Mouse (Mus musculus) megakaryocyte progenitor cell, adult 5-6 weeks (primary cell): Measurements from ENCODE around the gene Ncbp1. TPM values are rescaled to one million over a fixed set of nuclear protein-coding genes. Genes with fewer than 3 reads are reported as not detected.

Source experiments
- ATAC-seq: replicated peaks from 2 replicates; pipeline ENCODE4 v1.8.0; 2016; ENCODE audit warnings: mild to moderate bottlenecking, moderate TSS enrichment, inconsistent platforms; ENCODE audit not compliant: poor library complexity
- total RNA-seq, 2 experiments: library from RNA; stranded (forward) in 1 of 2; stranded (reverse) in 1 of 2; fragments of 157-497, 149-512 nt in 1 of 2; fragments of 200-1000 nt in 1 of 2; gene quantifications; 2 replicates each; pipeline versions ENCODE4 v1.2.3 to v1.2.4; 2015 to 2017

The Ncbp1 gene
- total RNA-seq, 2 experiments from 2014 or later = 81.5 to 108 TPM

DNA sequence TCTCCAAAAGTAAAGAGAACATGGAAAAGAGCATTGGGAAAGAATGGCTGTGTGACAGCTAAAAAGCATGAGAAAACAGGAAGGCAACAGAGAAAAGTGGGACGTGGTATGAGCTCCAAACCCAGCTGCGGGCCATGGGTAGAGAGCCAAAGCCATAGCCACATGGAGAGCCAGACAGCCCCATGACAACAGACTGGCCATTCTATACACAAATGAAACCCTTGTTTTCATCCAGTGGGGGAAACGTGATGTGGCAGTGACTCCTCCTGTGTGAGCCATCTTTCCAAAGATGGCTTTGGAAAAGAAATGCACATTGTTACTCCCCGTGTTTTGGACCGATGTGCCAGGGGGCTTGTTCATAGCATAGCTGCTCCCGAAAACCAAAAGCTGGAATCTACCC is 58.1 kb downstream of the Ncbp1 start:
- ATAC-seq = 0 out of 2 replicates have a peak, but pooled peaks have one; percentile 9

GRCm38 (mm10) chr4:46198064-46198463 is 59.7 kb downstream of the Ncbp1 start:
- ATAC-seq = no peak

DNA sequence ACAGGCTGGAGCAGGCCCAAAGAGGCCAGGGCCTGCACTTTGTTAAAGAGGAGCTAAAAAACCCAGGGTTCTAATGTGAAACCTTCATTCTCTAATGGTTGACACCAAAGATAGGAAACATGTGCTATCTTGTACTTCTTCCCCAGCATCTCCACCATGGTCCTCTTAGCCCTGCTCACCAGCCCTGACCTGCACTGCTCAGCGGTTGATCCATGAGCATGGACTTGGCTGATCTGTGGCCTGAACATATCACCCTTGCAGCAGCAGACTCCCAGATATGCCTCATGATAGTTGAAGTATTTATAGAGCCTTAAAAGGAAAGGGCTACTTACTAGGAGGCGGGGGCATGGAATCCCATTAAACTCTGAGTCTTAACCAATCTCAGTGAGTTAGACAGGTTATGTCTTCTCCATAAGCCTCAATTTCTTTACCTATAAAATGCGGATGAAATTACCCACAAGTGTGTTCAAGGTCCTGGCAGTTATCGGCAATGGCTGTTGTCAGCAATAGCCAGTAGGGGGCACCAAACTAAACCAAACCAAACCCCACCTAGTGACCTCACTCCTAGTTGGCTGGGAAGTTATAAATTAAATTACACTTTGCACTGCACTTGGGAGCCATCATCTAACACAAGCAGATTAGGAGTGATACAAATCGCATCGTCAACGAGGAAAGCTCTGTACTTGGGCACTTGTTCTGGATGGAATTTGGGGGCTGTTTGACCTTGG is 63.6 kb downstream of the Ncbp1 start:
- peak; percentile 92 for ATAC-seq

- no peak for ATAC-seq
These were observed 64.2 kb downstream of the Ncbp1 start for GRCm38 (mm10) chr4:46202562-46203126.

GRCm38 (mm10) chr4:46221090-46221489 is 82.7 kb downstream of the Ncbp1 start:
- ATAC-seq = no peak

Other genes with a start within 250 kb of the Ncbp1 start
- 0.22 and 1.1 TPM in 2 replicates for gene Ccdc180, start 248.3 kb upstream of the Ncbp1 start, total RNA-seq (2015)
- 0.24 and 0.71 TPM in 2 replicates for gene Ccdc180, start 248.3 kb upstream of the Ncbp1 start, total RNA-seq (2017)
- gene Tdrd7, start 173.3 kb upstream of the Ncbp1 start, total RNA-seq (2015) = 19.3 and 19.5 TPM in 2 replicates
- 5.7 and 6.3 TPM in 2 replicates for gene Tdrd7, start 173.3 kb upstream of the Ncbp1 start, total RNA-seq (2017)
- 0.07 and 0.10 TPM in 2 replicates for gene Tmod1, start 99.7 kb upstream of the Ncbp1 start, total RNA-seq (2015)
- gene Tmod1, start 99.7 kb upstream of the Ncbp1 start, total RNA-seq (2017) = 0.04 and 0.14 TPM in 2 replicates
- 22.1 and 23.8 TPM in 2 replicates for gene Tstd2, start 81 bp downstream of the Ncbp1 start, total RNA-seq (2015)
- 30.9 and 40.3 TPM in 2 replicates for gene Tstd2, start 81 bp downstream of the Ncbp1 start, total RNA-seq (2017)
- gene Xpa, start 57.7 kb downstream of the Ncbp1 start, total RNA-seq (2015) = 32.8 and 48.7 TPM in 2 replicates
- 30.5 and 32.7 TPM in 2 replicates for gene Xpa, start 57.7 kb downstream of the Ncbp1 start, total RNA-seq (2017)
- not detected in 2 replicates for gene Foxe1, start 205.0 kb downstream of the Ncbp1 start, total RNA-seq (2015)
- not detected in 2 replicates for gene Foxe1, start 205.0 kb downstream of the Ncbp1 start, total RNA-seq (2017)